Mouse (Mus musculus): ENCODE data around the gene Gm20388.

DNA sequence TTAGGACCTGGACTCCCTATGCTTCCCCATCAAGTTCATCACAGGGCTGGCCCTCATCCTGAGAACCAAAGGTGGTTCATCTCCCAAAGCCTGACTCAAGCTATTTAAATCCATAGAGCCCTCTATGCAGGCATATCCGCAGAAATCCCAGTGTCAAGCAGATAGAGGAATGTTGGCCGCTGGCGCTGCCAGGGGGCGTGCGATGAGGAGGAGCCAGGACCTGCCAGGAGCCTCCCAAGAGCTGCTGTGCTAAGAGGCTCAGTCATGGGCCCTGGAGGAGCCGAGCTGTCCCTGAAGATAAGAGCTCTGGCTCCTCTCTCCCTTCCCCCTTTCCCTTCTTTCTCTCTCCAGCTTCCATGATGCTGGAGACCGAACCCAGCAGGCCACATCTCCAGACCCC is 1075.4 kb downstream of the Gm20388 start:
- TF ChIP-seq GATA1 (IDR thresholded peaks at IDR 0.05; ENCODE audit: low read length) (no peak), TAL1 (IDR thresholded peaks at IDR 0.05; ENCODE audit: low read length) (no peak)

Measured in erythroblast, embryonic 14.5 days (primary cell).